Mouse (Mus musculus): ENCODE results near the gene Snd1. TPM values are rescaled to one million over a fixed set of nuclear protein-coding genes. Genes with fewer than 3 reads are reported as not detected.

Snd1 gene
- polyA plus RNA-seq, 1 experiment from 2014 or later, result 34.9 TPM

DNA sequence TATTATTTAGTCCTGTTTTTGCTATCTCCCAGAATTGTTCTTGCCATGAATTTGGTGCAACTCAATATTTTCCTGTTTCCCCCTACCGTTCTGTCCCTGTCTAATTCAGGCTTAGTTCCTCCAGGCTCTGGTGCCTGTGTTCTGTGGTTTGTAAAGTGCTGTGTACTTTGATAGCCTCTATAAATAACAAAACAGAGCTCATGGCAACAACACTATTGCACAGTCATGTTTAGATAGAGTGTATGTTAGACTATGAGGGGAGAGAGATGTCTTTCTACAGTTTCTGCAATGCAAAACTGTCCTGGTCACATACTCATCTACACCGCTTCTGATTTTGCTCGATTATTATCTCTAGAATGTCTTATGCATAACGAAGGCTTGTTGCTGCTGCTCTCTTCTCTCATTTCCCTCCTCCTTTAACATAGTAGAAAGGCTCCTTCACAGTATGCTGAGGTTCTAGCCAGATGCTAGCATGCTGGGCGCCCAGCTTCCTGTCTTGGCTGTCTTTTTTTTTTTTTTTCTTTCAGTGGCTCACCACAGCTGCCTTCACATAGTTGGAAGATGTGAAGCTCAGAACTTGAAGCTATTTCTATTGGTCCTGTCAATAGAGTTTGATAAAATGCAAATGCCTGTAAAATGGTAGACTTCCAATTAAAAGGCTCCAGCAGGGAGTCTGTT is 113.7 kb downstream of the Snd1 start:
- Histone ChIP-seq H3K4me2 (ENCODE audit: low read depth, low read length) (no peak overlapping the region), H3K36me3 (replicated peaks; ENCODE audit: insufficient read depth, low read length) (0 out of 2 replicates have a peak, but pooled peaks cover 3% of the 10 kb centered on the region), H3K4me1 (ENCODE audit: insufficient read depth) (peaks cover 4% of the 10 kb centered on the region; the same call in 1 of the 2 replicates), H3K9ac (replicated peaks) (no peak overlapping the region), H3K9me3 (ENCODE audit: low read length) (no peaks in the 10 kb centered on the region), H3K27ac (ENCODE audit: low read depth) (no peak overlapping the region), H3K4me3 (ENCODE audit: low read depth, low read length) (no peak overlapping the region), H3K27me3 (ENCODE audit: insufficient read depth, low read length) (no peaks in the 10 kb centered on the region)
- TF ChIP-seq EP300 (IDR thresholded peaks at IDR 0.05; ENCODE audit: low read depth) (no peak), CTCF (IDR thresholded peaks at IDR 0.05; ENCODE audit: low read depth) (no peak)
- no peak for ATAC-seq
- no peak for DNase-seq
- WGBS (ENCODE audit: insufficient replicate concordance), result 49% methylated on average over 5 of the region's 5 CpGs

- 93% methylated on average over 3 of the region's 3 CpGs for WGBS (ENCODE audit: insufficient replicate concordance)
- Histone ChIP-seq H3K4me2 (ENCODE audit: low read depth, low read length) (no peak overlapping the region), H3K9me3 (ENCODE audit: low read length) (no peaks in the 10 kb centered on the region), H3K27ac (ENCODE audit: low read depth) (no peak overlapping the region), H3K4me3 (ENCODE audit: low read depth, low read length) (no peak overlapping the region), H3K9ac (replicated peaks) (no peak overlapping the region), H3K36me3 (replicated peaks; ENCODE audit: insufficient read depth, low read length) (0 out of 2 replicates have a peak, but pooled peaks cover 2% of the 10 kb centered on the region), H3K27me3 (ENCODE audit: insufficient read depth, low read length) (no peaks in the 10 kb centered on the region), H3K4me1 (ENCODE audit: insufficient read depth) (peaks cover 4% of the 10 kb centered on the region; the same call in 1 of the 2 replicates)
- DNase-seq, result no peak
- ATAC-seq, result no peak
- TF ChIP-seq EP300 (IDR thresholded peaks at IDR 0.05; ENCODE audit: low read depth) (no peak), CTCF (IDR thresholded peaks at IDR 0.05; ENCODE audit: low read depth) (no peak)
Observed at GRCm38 (mm10) chr6:28592323-28592893, 117.5 kb downstream of the Snd1 start.

DNA sequence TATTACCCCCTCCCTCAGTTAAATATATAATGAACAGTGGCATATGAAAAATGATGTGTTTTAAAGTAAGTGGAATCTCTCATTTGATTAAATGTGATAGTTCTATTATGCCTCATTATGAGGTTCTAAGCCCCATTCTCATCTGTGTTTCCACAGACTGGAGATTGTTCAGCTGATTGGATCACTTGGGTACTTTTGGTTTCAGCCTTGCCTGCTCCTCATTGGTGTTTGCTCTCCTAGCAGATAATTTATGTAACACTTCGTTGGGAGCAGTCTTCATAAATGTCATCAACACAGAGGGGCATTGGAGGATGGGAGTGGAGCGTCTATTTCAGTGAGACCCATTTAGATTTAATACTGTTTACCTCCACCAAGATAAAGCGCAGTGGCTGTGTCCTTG is 118.8 kb downstream of the Snd1 start:
- no peak overlapping the region for H3K9ac ChIP-seq (replicated peaks)
- H3K27ac ChIP-seq (ENCODE audit: low read depth), result no peak overlapping the region
- H3K36me3 ChIP-seq (replicated peaks; ENCODE audit: insufficient read depth, low read length), result 0 out of 2 replicates have a peak, but pooled peaks cover 2% of the 10 kb centered on the region
- H3K4me3 ChIP-seq (ENCODE audit: low read depth, low read length), result no peak overlapping the region
- peaks cover under 1% of the 10 kb centered on the region; the same call in 1 of the 2 replicates for H3K4me1 ChIP-seq (ENCODE audit: insufficient read depth)
- WGBS (ENCODE audit: insufficient replicate concordance), result 64% methylated on average over 3 of the region's 3 CpGs
- no peak overlapping the region for H3K4me2 ChIP-seq (ENCODE audit: low read depth, low read length)
- ATAC-seq (no peak), DNase-seq (no peak)
- no peaks in the 10 kb centered on the region for H3K27me3 ChIP-seq (ENCODE audit: insufficient read depth, low read length)
- TF ChIP-seq CTCF (IDR thresholded peaks at IDR 0.05; ENCODE audit: low read depth) (no peak), EP300 (IDR thresholded peaks at IDR 0.05; ENCODE audit: low read depth) (no peak)
- no peaks in the 10 kb centered on the region for H3K9me3 ChIP-seq (ENCODE audit: low read length)

DNA sequence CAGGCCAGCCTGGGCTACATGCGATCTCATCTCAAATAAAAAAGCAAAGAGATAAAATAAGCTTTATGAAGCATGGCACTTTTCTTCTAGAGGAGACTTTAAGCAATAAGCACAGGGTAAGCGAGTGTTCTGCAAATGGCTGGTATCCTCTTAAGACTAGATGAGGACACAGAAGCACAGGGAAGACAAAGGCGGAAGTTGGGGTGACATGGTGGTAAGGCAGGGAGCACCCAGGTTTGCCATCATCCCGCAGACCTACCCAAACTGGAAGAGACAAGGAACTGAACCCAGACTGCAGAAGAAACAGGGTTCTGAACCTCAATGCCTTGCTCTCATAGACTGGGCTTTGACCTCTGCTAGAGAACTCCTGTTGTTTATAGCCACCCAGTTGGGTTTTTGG is 119.8 kb downstream of the Snd1 start:
- WGBS (ENCODE audit: insufficient replicate concordance), result 85% methylated on average over 4 of the region's 4 CpGs
- H3K9ac ChIP-seq (replicated peaks), result no peak overlapping the region
- H3K4me3 ChIP-seq (ENCODE audit: low read depth, low read length), result no peak overlapping the region
- H3K27me3 ChIP-seq (ENCODE audit: insufficient read depth, low read length), result no peaks in the 10 kb centered on the region
- no peak overlapping the region for H3K4me2 ChIP-seq (ENCODE audit: low read depth, low read length)
- TF ChIP-seq EP300 (IDR thresholded peaks at IDR 0.05; ENCODE audit: low read depth) (no peak), CTCF (IDR thresholded peaks at IDR 0.05; ENCODE audit: low read depth) (no peak)
- no peak for DNase-seq
- no peak overlapping the region for H3K27ac ChIP-seq (ENCODE audit: low read depth)
- H3K9me3 ChIP-seq (ENCODE audit: low read length), result no peaks in the 10 kb centered on the region
- no peak for ATAC-seq
- H3K36me3 ChIP-seq (replicated peaks; ENCODE audit: insufficient read depth, low read length), result 0 out of 2 replicates have a peak, but pooled peaks cover 2% of the 10 kb centered on the region
- no peaks in the 10 kb centered on the region; the same call in 1 of the 2 replicates for H3K4me1 ChIP-seq (ENCODE audit: insufficient read depth)

DNA sequence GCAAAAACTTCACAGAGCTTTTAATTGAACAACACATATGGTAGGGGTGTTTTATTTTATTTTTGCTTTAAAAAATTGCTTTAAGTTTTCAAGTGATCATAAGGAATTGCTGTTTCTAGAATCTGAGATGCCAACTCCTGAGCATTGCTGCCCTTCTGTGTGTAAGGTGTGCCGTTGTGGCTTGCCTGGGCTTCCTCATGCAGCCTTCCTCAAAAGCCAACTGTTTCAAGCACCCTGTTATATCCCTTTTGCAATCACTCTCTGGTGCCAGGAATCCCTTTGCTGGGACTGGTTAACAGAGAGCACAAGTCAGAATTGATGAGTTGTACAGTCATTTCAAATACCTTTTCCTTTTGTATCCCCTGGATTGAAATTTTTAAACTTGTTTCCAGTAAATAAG is 120.3 kb downstream of the Snd1 start:
- no peaks in the 10 kb centered on the region for H3K27me3 ChIP-seq (ENCODE audit: insufficient read depth, low read length)
- H3K36me3 ChIP-seq (replicated peaks; ENCODE audit: insufficient read depth, low read length), result 0 out of 2 replicates have a peak, but pooled peaks cover 2% of the 10 kb centered on the region
- TF ChIP-seq CTCF (IDR thresholded peaks at IDR 0.05; ENCODE audit: low read depth), result no peak
- TF ChIP-seq EP300 (IDR thresholded peaks at IDR 0.05; ENCODE audit: low read depth), result no peak
- H3K9me3 ChIP-seq (ENCODE audit: low read length), result no peaks in the 10 kb centered on the region
- H3K4me3 ChIP-seq (ENCODE audit: low read depth, low read length), result no peak overlapping the region
- no peak overlapping the region for H3K27ac ChIP-seq (ENCODE audit: low read depth)
- DNase-seq (no peak), ATAC-seq (no peak)
- H3K4me2 ChIP-seq (ENCODE audit: low read depth, low read length), result no peak overlapping the region
- H3K4me1 ChIP-seq (ENCODE audit: insufficient read depth), result no peaks in the 10 kb centered on the region; the same call in 1 of the 2 replicates
- 72% methylated on average over 1 of the region's 1 CpGs for WGBS (ENCODE audit: insufficient replicate concordance)
- no peak overlapping the region for H3K9ac ChIP-seq (replicated peaks)

GRCm38 (mm10) chr6:28597266-28597665 is 122.3 kb downstream of the Snd1 start:
- Histone ChIP-seq H3K4me2 (ENCODE audit: low read depth, low read length) (no peak overlapping the region), H3K9ac (replicated peaks) (no peak overlapping the region), H3K4me1 (ENCODE audit: insufficient read depth) (no peaks in the 10 kb centered on the region; the same call in 1 of the 2 replicates), H3K27me3 (ENCODE audit: insufficient read depth, low read length) (no peaks in the 10 kb centered on the region), H3K27ac (ENCODE audit: low read depth) (no peak overlapping the region), H3K4me3 (ENCODE audit: low read depth, low read length) (no peak overlapping the region), H3K9me3 (ENCODE audit: low read length) (no peaks in the 10 kb centered on the region), H3K36me3 (replicated peaks; ENCODE audit: insufficient read depth, low read length) (0 out of 2 replicates have a peak, but pooled peaks cover 2% of the 10 kb centered on the region)
- TF ChIP-seq EP300 (IDR thresholded peaks at IDR 0.05; ENCODE audit: low read depth), result no peak
- no peak for TF ChIP-seq CTCF (IDR thresholded peaks at IDR 0.05; ENCODE audit: low read depth)
- ATAC-seq (no peak), DNase-seq (no peak)
- WGBS (ENCODE audit: insufficient replicate concordance), result 79% methylated on average over 5 of the region's 5 CpGs

All from liver, postnatal 0 days (tissue).